Mouse (Mus musculus) lung, adult 2 months (tissue): ENCODE data around the gene Arih2.

Experiments used
- CTCF ChIP-seq: fragments of 200-500 bp; IDR thresholded peaks from 2 replicates; pipeline ENCODE4 v1.5.1; 2011; ENCODE audit warnings: mild to moderate bottlenecking, low read length, control low read depth; ENCODE audit not compliant: insufficient read depth
- POLR2A ChIP-seq: fragments of 200-500 bp; IDR thresholded peaks from 2 replicates; pipeline ENCODE4 v1.6.1; 2011; ENCODE audit warnings: low read depth, mild to moderate bottlenecking, control low read depth, low read length, borderline replicate concordance; ENCODE audit errors: extremely low read depth

GRCm38 (mm10) chr9:108611488-108611887 lies 37.7 kb downstream of the Arih2 start:
- no peak for TF ChIP-seq POLR2A
- no peak for TF ChIP-seq CTCF
